Mouse (Mus musculus) granulocyte monocyte progenitor cell, adult 5-6 weeks (primary cell): ENCODE results near the gene Acin1. TPM values are rescaled to one million over a fixed set of nuclear protein-coding genes. Genes with fewer than 3 reads are reported as not detected.

Experiments used
- ATAC-seq: replicated peaks from 2 replicates; pipeline ENCODE4 v1.8.0; 2016; ENCODE audit warnings: mild to moderate bottlenecking, moderate TSS enrichment, inconsistent platforms; ENCODE audit not compliant: poor library complexity, severe bottlenecking
- total RNA-seq, 2 experiments: library from RNA; stranded (forward) in 1 of 2; stranded (reverse) in 1 of 2; fragments of 200-712, 200-1000 nt in 1 of 2; fragments of >200 nt in 1 of 2; fragmentation: Nextera tagmentation in 1 of 2; gene quantifications; 2 replicates each; pipeline ENCODE4 v1.2.3; 2014 to 2017

Gene Acin1
- total RNA-seq, 2 experiments from 2014 or later, result 198 to 236 TPM

GRCm38 (mm10) chr14:54701298-54701697 lies 14.6 kb upstream of the Acin1 start:
- ATAC-seq, result peak; percentile 51

- no peak for ATAC-seq
Observed at GRCm38 (mm10) chr14:54699586-54699985, 12.9 kb upstream of the Acin1 start.

GRCm38 (mm10) chr14:54698733-54699132 lies 12.0 kb upstream of the Acin1 start, which contains the start of gene Gm29776:
Gm29776 (minus strand) TSS chr14:54698833.
- no peak for ATAC-seq

GRCm38 (mm10) chr14:54696752-54697151 lies 10.0 kb upstream of the Acin1 start:
- no peak for ATAC-seq

GRCm38 (mm10) chr14:54695042-54695441 lies 8.3 kb upstream of the Acin1 start:
- ATAC-seq, result peak; percentile 20; the same call in 1 of the 2 replicates

- ATAC-seq, result no peak
Observed at GRCm38 (mm10) chr14:54687251-54687650, 520 bp upstream of the Acin1 start.

GRCm38 (mm10) chr14:54686063-54686521 lies 639 bp downstream of the Acin1 start, which contains the start of gene 1700123O20Rik:
1700123O20Rik (plus strand) TSS chr14:54686216.
- peak; percentile 69 for ATAC-seq

GRCm38 (mm10) chr14:54685471-54685870 lies 1.3 kb downstream of the Acin1 start:
- ATAC-seq, result peak; percentile 26

- no peak for ATAC-seq
Observed at GRCm38 (mm10) chr14:54682396-54682795, 4.3 kb downstream of the Acin1 start.

- no peak for ATAC-seq
Observed at GRCm38 (mm10) chr14:54678657-54679304, 8.0 kb downstream of the Acin1 start.

- ATAC-seq, result no peak
Observed at GRCm38 (mm10) chr14:54676290-54676689, 10.4 kb downstream of the Acin1 start.

- no peak for ATAC-seq
Observed at GRCm38 (mm10) chr14:54674317-54674716, 12.4 kb downstream of the Acin1 start.

- peak; percentile 66 for ATAC-seq
Observed at GRCm38 (mm10) chr14:54669381-54669780, 17.4 kb downstream of the Acin1 start.

- ATAC-seq, result no peak
Observed at GRCm38 (mm10) chr14:54664477-54665222, 22.1 kb downstream of the Acin1 start.

- no peak for ATAC-seq
Observed at GRCm38 (mm10) chr14:54660009-54660408, 26.7 kb downstream of the Acin1 start.

GRCm38 (mm10) chr14:54653496-54653895 lies 33.2 kb downstream of the Acin1 start:
- peak; percentile 89 for ATAC-seq

- ATAC-seq, result no peak
Observed at GRCm38 (mm10) chr14:54652787-54653186, 33.9 kb downstream of the Acin1 start.

GRCm38 (mm10) chr14:54651556-54651955 lies 35.2 kb downstream of the Acin1 start:
- no peak for ATAC-seq

GRCm38 (mm10) chr14:54650621-54651454 lies 35.9 kb downstream of the Acin1 start:
- peak; percentile 67 for ATAC-seq

GRCm38 (mm10) chr14:54647900-54648299 lies 38.8 kb downstream of the Acin1 start:
- ATAC-seq, result no peak
